Mouse (Mus musculus): Measurements from ENCODE around the gene Efl1. TPM values are rescaled to one million over a fixed set of nuclear protein-coding genes. Genes with fewer than 3 reads are reported as not detected.

Efl1 gene
- polyA plus RNA-seq, 1 experiment, result 5.8 TPM

DNA sequence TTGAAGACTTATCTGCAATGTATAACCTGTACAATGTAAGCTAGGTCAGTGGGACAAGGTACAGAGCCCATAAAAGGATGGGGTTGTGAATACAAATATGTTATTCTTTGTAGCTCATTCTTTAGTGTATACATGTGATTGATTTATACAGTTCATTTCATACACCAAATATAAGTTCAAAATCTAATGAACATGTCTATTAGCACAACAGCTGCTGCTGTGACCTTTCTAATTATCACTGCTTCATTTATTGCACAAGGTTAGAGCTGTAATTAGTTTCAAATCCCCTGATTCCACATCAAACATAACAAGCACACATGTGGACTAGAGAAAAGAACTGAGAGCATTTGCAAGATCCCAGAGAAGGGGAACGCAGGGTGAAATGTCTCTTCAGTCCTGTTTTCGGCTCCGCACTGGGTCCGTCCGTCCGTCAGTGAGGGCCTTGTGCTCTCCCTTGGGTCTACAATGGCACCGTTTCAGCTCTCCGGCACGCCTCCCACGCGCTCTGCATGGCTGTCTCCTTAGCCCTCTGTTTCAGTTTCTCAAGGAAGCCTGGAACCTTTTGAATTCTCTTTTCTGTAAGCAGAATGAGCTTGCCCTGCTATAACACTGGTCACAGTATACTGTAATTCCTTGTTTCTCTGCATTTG, 94.8 kb downstream of the Efl1 start:
- 77% methylated on average over 11 of the region's 11 CpGs for WGBS
- no peaks in the 10 kb centered on the region for H3K36me3 ChIP-seq (ENCODE audit: control insufficient read depth, insufficient read depth, low read length)
- no peak overlapping the region for H3K4me3 ChIP-seq (ENCODE audit: insufficient read depth, low read depth, low read length)
- H3K27ac ChIP-seq (ENCODE audit: insufficient read depth, low read depth, low read length), result no peak overlapping the region
- peak; percentile 27 for DNase-seq
- H3K27me3 ChIP-seq (replicated peaks; ENCODE audit: control insufficient read depth, insufficient read depth, low read length), result no peaks in the 10 kb centered on the region
- TF ChIP-seq POLR2A (IDR thresholded peaks at IDR 0.05; ENCODE audit: low read depth, low read length) (no peak), CTCF (conservative IDR thresholded peaks at IDR 0.05; ENCODE audit: insufficient read depth, insufficient read length, low read depth, low read length) (no peak)
- no peaks in the 10 kb centered on the region for H3K4me1 ChIP-seq (ENCODE audit: control insufficient read depth, insufficient read depth, low read length)

DNA sequence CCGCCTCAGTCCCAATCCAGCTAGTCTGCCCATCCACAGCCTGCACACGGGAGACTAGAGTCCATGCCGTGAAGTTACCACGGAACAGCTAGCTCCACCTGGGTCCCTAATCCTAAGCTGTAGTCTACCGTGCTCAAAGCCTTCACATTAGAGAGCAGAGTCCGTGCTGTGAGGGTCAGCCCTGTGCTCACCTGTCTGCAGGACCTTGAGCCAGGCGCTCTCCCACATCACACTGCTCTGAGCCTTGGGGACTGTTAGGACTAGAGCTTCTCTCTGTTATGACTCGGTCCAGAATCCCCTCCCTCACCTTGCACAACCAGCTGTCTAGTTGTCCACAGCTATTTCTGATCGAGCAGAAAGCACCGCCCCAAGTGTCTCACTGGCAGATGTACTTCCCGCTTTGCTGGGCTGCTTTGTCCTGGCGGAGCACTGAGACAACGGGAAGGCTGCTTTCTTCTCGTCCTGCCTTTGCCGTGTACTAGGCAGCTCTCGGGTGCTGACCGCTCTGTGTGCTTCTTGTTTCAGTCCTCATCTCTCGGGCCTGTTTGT, 95.8 kb downstream of the Efl1 start:
- DNase-seq, result no peak
- H3K36me3 ChIP-seq (ENCODE audit: control insufficient read depth, insufficient read depth, low read length), result no peaks in the 10 kb centered on the region
- H3K4me1 ChIP-seq (ENCODE audit: control insufficient read depth, insufficient read depth, low read length), result no peaks in the 10 kb centered on the region
- no peak for TF ChIP-seq POLR2A (IDR thresholded peaks at IDR 0.05; ENCODE audit: low read depth, low read length)
- TF ChIP-seq CTCF (conservative IDR thresholded peaks at IDR 0.05; ENCODE audit: insufficient read depth, insufficient read length, low read depth, low read length), result no peak
- H3K27me3 ChIP-seq (replicated peaks; ENCODE audit: control insufficient read depth, insufficient read depth, low read length), result no peaks in the 10 kb centered on the region
- H3K27ac ChIP-seq (ENCODE audit: insufficient read depth, low read depth, low read length), result no peak overlapping the region
- no peak overlapping the region for H3K4me3 ChIP-seq (ENCODE audit: insufficient read depth, low read depth, low read length)
- 83% methylated on average over 18 of the region's 18 CpGs for WGBS

DNA sequence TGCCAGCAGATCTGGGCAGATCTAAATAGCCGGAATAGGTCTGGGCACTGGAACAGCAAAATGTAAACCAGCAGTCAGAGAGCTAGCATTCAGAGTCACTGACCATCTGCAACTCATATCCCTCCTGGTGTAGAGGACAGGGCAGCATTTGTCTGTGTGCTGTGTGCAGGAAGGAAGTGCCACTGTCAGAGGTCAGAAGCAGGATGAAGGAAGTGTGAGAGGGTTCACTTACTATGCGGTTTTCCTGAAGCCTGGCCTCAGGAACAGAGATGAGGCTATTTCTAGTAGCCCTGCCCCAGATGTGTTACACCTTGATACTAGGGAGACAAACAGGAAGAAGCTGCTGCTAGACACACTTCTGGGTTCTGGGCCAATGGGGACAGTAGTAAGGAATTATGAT, 100.4 kb downstream of the Efl1 start:
- H3K27me3 ChIP-seq (replicated peaks; ENCODE audit: control insufficient read depth, insufficient read depth, low read length), result no peaks in the 10 kb centered on the region
- peak; percentile 16 for DNase-seq
- no peak for TF ChIP-seq CTCF (conservative IDR thresholded peaks at IDR 0.05; ENCODE audit: insufficient read depth, insufficient read length, low read depth, low read length)
- TF ChIP-seq POLR2A (IDR thresholded peaks at IDR 0.05; ENCODE audit: low read depth, low read length), result no peak
- H3K36me3 ChIP-seq (ENCODE audit: control insufficient read depth, insufficient read depth, low read length), result no peaks in the 10 kb centered on the region; the same call in 1 of the 2 replicates
- H3K27ac ChIP-seq (ENCODE audit: insufficient read depth, low read depth, low read length), result no peak overlapping the region
- 0 out of 2 replicates have a peak, but pooled peaks cover 5% of the 10 kb centered on the region for H3K4me1 ChIP-seq (ENCODE audit: control insufficient read depth, insufficient read depth, low read length)
- no peak overlapping the region for H3K4me3 ChIP-seq (ENCODE audit: insufficient read depth, low read depth, low read length)
- WGBS, result 73% methylated on average over 2 of the region's 2 CpGs

DNA sequence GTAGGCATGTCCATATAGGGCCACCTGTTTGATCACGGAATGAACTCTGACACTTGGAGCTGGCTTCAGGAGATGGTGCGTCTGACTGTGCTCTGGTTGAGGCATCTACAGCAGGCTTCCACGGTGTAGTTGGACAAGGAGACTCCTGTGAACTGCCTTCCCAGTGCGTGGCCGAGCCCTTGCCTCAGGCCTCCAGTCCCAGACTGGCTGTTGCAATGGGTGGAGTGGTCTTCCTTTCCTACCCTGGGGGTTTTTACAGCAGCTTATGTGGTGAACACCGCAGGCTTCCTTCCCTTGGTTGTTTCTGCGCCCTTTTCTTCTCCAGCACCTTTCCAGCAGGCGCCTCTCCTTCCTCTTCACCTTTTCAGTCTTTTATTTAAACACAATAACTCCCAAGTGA, 100.8 kb downstream of the Efl1 start:
- H3K36me3 ChIP-seq (ENCODE audit: control insufficient read depth, insufficient read depth, low read length), result no peaks in the 10 kb centered on the region; the same call in 1 of the 2 replicates
- no peak for TF ChIP-seq CTCF (conservative IDR thresholded peaks at IDR 0.05; ENCODE audit: insufficient read depth, insufficient read length, low read depth, low read length)
- TF ChIP-seq POLR2A (IDR thresholded peaks at IDR 0.05; ENCODE audit: low read depth, low read length), result no peak
- no peak overlapping the region for H3K27ac ChIP-seq (ENCODE audit: insufficient read depth, low read depth, low read length)
- no peaks in the 10 kb centered on the region for H3K27me3 ChIP-seq (replicated peaks; ENCODE audit: control insufficient read depth, insufficient read depth, low read length)
- 0 out of 2 replicates have a peak, but pooled peaks cover 5% of the 10 kb centered on the region for H3K4me1 ChIP-seq (ENCODE audit: control insufficient read depth, insufficient read depth, low read length)
- no peak for DNase-seq
- 88% methylated on average over 8 of the region's 8 CpGs for WGBS
- no peak overlapping the region for H3K4me3 ChIP-seq (ENCODE audit: insufficient read depth, low read depth, low read length)

DNA sequence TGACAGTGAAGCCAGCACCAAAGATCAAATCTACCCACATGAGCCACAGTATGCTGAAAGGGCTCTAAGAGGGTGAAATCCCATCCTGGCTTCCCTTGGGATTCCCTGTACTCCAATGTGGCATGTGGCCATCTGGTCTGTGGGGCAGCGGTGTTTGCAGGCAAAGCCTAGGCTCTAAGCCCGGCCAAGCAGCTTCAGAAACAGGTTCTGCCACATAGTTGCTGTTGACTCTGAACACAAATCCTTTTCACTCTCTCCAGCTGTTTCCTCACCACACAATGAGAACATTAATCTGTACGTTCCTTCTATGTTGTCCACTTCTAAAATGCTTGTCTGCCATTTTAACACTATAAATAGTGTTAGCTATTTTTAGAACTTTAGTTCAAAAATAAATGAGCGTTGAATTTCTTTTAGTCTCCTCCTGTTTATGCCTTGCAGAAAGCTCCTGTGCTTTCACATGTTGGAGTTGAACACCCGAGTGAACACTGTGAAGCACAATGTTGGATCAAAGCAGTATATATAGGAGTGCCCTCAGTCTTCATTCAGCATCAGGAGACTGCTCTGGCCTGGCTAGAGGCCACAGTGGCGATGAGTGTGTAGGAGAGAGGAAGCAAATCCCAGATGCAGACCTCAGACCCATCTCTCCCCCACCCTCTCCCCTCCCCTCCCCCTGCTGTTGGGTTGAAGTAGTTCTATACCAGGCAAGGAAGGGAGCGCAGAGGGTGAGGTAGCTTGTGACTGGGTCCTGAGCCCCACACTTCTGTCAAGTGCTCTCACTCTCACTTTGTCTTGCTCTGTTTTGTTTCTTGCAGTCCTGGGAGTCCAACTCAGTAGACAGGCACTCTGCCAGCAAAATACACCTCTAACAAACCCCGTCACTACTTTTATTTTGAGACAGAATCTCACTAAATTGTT, 104.0 kb downstream of the Efl1 start:
- H3K27ac ChIP-seq (ENCODE audit: insufficient read depth, low read depth, low read length), result no peak overlapping the region
- DNase-seq, result peak; percentile 58
- WGBS, result 54% methylated on average over 8 of the region's 8 CpGs

DNA sequence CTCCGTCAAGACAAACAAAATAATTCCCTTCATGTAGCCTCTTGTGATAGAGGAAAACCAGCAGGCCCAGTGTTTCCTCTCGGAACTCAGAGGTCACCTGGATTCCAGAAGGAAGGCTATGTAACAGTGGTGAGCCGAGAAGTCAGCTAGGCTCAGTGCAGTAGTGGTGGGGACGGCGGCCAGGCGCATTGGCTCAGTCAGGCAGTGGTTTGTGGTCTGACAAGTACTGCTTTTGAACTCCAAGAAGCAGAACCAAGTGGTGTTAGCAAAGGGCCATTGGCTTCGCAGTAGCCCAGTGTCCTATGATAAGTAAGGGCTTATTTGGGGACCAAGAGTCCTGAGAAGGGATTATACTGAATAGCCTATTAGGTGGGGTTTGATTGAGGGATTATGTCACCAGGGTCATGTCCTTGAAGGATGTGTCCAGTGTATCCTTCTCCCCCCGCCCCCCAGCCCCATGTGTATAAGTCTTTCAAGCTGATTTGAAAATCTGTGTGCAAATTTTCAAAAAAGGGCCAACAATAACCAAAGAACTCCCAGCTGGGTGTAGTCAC, 107.3 kb downstream of the Efl1 start:
- Histone ChIP-seq H3K27ac (ENCODE audit: insufficient read depth, low read depth, low read length) (no peak overlapping the region), H3K4me3 (ENCODE audit: insufficient read depth, low read depth, low read length) (no peak overlapping the region), H3K4me1 (ENCODE audit: control insufficient read depth, insufficient read depth, low read length) (0 out of 2 replicates have a peak, but pooled peaks cover 5% of the 10 kb centered on the region), H3K36me3 (ENCODE audit: control insufficient read depth, insufficient read depth, low read length) (no peaks in the 10 kb centered on the region; the same call in none of the 2 replicates), H3K27me3 (replicated peaks; ENCODE audit: control insufficient read depth, insufficient read depth, low read length) (no peaks in the 10 kb centered on the region)
- 84% methylated on average over 8 of the region's 8 CpGs for WGBS
- TF ChIP-seq POLR2A (IDR thresholded peaks at IDR 0.05; ENCODE audit: low read depth, low read length), result no peak
- TF ChIP-seq CTCF (conservative IDR thresholded peaks at IDR 0.05; ENCODE audit: insufficient read depth, insufficient read length, low read depth, low read length), result no peak
- DNase-seq, result no peak

More for the DNA sequence above, 104.0 kb downstream of the Efl1 start:
- Histone ChIP-seq H3K27me3 (replicated peaks; ENCODE audit: control insufficient read depth, insufficient read depth, low read length) (no peaks in the 10 kb centered on the region), H3K4me1 (ENCODE audit: control insufficient read depth, insufficient read depth, low read length) (0 out of 2 replicates have a peak, but pooled peaks cover 5% of the 10 kb centered on the region), H3K4me3 (ENCODE audit: insufficient read depth, low read depth, low read length) (no peak overlapping the region), H3K36me3 (ENCODE audit: control insufficient read depth, insufficient read depth, low read length) (no peaks in the 10 kb centered on the region; the same call in none of the 2 replicates)
- TF ChIP-seq POLR2A (IDR thresholded peaks at IDR 0.05; ENCODE audit: low read depth, low read length), result no peak
- no peak for TF ChIP-seq CTCF (conservative IDR thresholded peaks at IDR 0.05; ENCODE audit: insufficient read depth, insufficient read length, low read depth, low read length)
